Mouse (Mus musculus) intestine, embryonic 16.5 days (tissue): ENCODE data around the gene Dcp1a. TPM values are rescaled to one million over a fixed set of nuclear protein-coding genes. Genes with fewer than 3 reads are reported as not detected.

Experiments
- ATAC-seq: fragments of 200-750 bp; cut with Nextera tagmentation; 2 replicates; pipeline ENCODE4 v1.8.0; 2017; ENCODE audit warnings: moderate TSS enrichment, moderate library complexity
- H3K27ac ChIP-seq: fragments of 300-500 bp; sonication (generic); 2 replicates; pipeline ENCODE4 v1.5.1; 2014; ENCODE audit warnings: mild to moderate bottlenecking, low read length
- H3K27me3 ChIP-seq: fragments of 300-500 bp; sonication (generic); replicated peaks from 2 replicates; pipeline ENCODE4 v1.6.1; 2014; ENCODE audit warnings: low read length, control low read depth, mixed read lengths; ENCODE audit not compliant: control insufficient read depth, insufficient read depth
- H3K36me3 ChIP-seq: fragments of 300-500 bp; sonication (generic); 2 replicates; pipeline ENCODE4 v1.6.1; 2014; ENCODE audit warnings: low read length, control low read depth; ENCODE audit not compliant: control insufficient read depth, insufficient read depth
- H3K4me1 ChIP-seq: fragments of 300-500 bp; sonication (generic); 2 replicates; pipeline ENCODE4 v1.6.1; 2014; ENCODE audit warnings: low read length, control low read depth, mixed read lengths; ENCODE audit not compliant: control insufficient read depth, insufficient read depth
- H3K4me2 ChIP-seq: fragments of 300-500 bp; sonication (generic); 2 replicates; pipeline ENCODE4 v1.6.1; 2014; ENCODE audit warnings: low read depth, low read length, control low read depth
- H3K4me3 ChIP-seq: fragments of 300-500 bp; sonication (generic); 2 replicates; pipeline ENCODE4 v1.5.1; 2014; ENCODE audit warnings: mild to moderate bottlenecking, low read length
- H3K9ac ChIP-seq: fragments of 300-500 bp; sonication (generic); 2 replicates; pipeline ENCODE4 v1.6.1; 2014; ENCODE audit warnings: low read depth, low read length
- H3K9me3 ChIP-seq: fragments of 300-500 bp; sonication (generic); 2 replicates; pipeline ENCODE4 v1.6.1; 2016; ENCODE audit warnings: low read length, control low read depth; ENCODE audit not compliant: control insufficient read depth
- WGBS: fragments of 180-500 bp; shearing (Covaris S2); extraction: QIAGEN DNeasy Blood & Tissue Kit; methylation state at CpG from one replicate; pipeline ENCODE4 v1.1.7; 2014; 5-methylcytosine and 5-hydroxymethylcytosine counted together
- polyA plus RNA-seq: library from polyadenylated mRNA; unstranded; fragments of >200 nt; fragmentation: Nextera tagmentation; extraction: Ambion mirVana; gene quantifications from 2 replicates; pipeline ENCODE4 v1.2.1, GENCODE M21; 2015

The Dcp1a gene
- polyA plus RNA-seq, 1 experiment from 2014 or later, result 17.7 TPM

DNA sequence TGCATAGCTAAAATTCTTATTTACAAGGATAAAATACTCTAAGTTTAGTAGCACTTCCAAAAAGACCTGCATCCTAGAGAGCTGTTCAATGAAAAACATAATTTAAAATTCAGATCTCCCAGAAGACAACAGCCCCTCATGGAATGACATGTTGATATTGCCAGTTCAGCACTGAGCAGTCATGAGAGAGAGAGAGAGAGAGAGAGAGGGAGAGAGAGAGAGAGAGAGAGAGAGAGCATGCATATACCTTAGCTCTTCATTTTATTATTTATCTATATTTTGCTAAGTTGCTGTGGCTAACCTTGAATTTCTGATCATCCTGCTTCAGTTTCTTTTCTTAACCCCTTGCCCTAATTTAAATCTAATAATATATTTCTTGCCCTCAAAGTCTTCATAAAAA, 83.0 kb downstream of the Dcp1a start:
- Histone ChIP-seq H3K36me3 (peaks cover 30% of the 10 kb centered on the region), H3K27me3 (no peaks in the 10 kb centered on the region), H3K4me3 (no peak overlapping the region), H3K4me2 (no peak overlapping the region), H3K4me1 (peaks cover 19% of the 10 kb centered on the region), H3K27ac (no peak overlapping the region), H3K9ac (no peak overlapping the region), H3K9me3 (no peaks in the 10 kb centered on the region)
- no peak for ATAC-seq

DNA sequence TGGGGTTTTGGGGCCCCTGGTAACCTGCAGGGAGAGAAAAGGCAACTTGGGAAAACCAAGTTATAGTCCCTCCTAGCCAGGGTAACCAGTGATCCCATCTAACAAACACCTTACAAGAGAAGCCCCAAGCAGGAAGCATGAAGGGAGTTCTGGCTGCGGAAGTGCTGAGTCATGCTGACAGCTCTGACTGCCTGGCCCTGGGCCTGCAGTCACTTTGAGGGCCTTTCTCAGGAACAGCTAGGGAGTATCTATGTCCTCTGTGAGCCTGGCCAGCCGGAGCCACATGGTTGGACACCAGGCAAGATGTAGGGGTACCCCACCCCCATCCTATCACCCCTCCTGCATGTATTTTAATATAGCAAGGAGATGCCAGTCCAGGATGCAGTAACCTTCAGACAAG, 85.1 kb downstream of the Dcp1a start:
- Histone ChIP-seq H3K27me3 (no peaks in the 10 kb centered on the region), H3K4me3 (no peak overlapping the region), H3K36me3 (peaks cover 38% of the 10 kb centered on the region), H3K27ac (no peak overlapping the region), H3K4me1 (peaks cover 13% of the 10 kb centered on the region), H3K4me2 (no peak overlapping the region), H3K9me3 (no peaks in the 10 kb centered on the region), H3K9ac (no peak overlapping the region)
- 92% methylated on average over 2 of the region's 2 CpGs for WGBS
- no peak for ATAC-seq

DNA sequence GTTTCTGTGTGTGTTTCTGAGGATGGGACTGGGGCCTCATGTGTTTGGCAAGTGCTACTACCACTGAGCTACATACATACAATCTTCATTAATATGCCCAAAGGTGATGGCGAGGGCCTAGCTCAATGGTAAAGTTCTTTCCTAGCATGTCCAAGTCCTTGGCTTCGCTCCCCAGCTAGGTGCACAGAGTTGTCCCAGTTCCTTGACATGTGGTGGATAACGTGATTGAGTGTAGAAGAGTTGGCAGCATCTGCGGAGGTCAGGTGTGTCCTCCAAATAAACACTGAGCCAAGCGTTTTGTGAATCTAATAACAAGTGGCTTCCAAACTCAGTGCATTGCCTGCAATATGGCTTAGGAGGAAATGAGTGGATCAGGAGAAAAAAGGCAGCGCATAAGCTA, 87.0 kb downstream of the Dcp1a start:
- Histone ChIP-seq H3K9ac (no peak overlapping the region), H3K9me3 (no peaks in the 10 kb centered on the region), H3K4me3 (no peak overlapping the region), H3K4me2 (no peak overlapping the region), H3K27ac (no peak overlapping the region), H3K4me1 (peaks cover 3% of the 10 kb centered on the region; the same call in 1 of the 2 replicates), H3K27me3 (no peaks in the 10 kb centered on the region), H3K36me3 (peaks cover 36% of the 10 kb centered on the region)
- WGBS, result 87% methylated on average over 6 of the region's 6 CpGs
- no peak for ATAC-seq

DNA sequence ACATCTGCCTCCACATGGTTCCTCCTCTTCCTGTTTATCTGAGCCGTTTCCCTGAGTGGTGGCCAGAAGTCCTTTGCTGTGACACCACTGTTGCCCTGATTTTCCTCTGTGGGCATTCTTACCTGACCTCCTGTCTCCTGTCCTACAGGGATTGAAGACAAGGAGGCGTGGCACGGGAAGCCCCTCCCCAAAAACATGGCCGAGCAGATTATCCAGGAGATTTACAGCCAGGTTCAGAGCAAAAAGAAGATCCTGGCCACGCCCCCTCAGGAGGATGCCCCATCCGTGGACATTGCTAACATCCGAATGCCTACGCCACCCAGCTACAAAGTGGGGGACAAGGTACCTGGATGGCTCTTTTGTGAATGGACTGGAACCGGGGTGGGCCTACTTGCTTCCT, 88.7 kb downstream of the Dcp1a start:
- ATAC-seq, result no peak
- H3K4me3 ChIP-seq, result no peak overlapping the region
- no peak overlapping the region for H3K27ac ChIP-seq
- H3K27me3 ChIP-seq, result no peaks in the 10 kb centered on the region
- peaks cover 49% of the 10 kb centered on the region for H3K36me3 ChIP-seq
- H3K9me3 ChIP-seq, result no peaks in the 10 kb centered on the region
- H3K4me2 ChIP-seq, result no peak overlapping the region
- WGBS, result 84% methylated on average over 9 of the region's 9 CpGs
- H3K9ac ChIP-seq, result no peak overlapping the region
- H3K4me1 ChIP-seq, result no peaks in the 10 kb centered on the region

DNA sequence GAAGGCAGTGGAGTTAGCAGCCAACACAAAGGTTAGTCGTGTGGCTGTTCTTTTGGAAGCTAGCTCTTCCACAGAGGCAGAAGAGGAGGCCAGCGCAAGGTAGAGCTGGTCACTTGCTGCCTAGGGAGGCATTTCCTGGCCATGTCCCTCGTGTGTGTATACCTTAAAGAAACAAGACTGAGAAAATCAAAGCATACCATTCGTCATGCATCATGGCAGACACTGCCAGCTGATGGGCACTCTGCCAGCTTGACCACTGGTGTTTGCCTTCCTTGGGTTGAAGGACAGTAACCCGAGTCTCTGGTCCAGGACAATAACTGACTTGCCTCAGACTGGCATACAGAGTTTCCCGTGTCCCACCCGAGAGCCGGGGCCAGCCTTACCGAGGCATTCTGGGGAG, 91.0 kb downstream of the Dcp1a start:
- H3K4me1 ChIP-seq, result peaks cover 2% of the 10 kb centered on the region
- H3K4me3 ChIP-seq, result no peak overlapping the region
- no peaks in the 10 kb centered on the region for H3K27me3 ChIP-seq
- no peak for ATAC-seq
- H3K4me2 ChIP-seq, result no peak overlapping the region
- WGBS, result 80% methylated on average over 9 of the region's 9 CpGs
- H3K9ac ChIP-seq, result no peak overlapping the region
- H3K9me3 ChIP-seq, result no peaks in the 10 kb centered on the region
- H3K27ac ChIP-seq, result no peak overlapping the region
- peaks cover 51% of the 10 kb centered on the region for H3K36me3 ChIP-seq

DNA sequence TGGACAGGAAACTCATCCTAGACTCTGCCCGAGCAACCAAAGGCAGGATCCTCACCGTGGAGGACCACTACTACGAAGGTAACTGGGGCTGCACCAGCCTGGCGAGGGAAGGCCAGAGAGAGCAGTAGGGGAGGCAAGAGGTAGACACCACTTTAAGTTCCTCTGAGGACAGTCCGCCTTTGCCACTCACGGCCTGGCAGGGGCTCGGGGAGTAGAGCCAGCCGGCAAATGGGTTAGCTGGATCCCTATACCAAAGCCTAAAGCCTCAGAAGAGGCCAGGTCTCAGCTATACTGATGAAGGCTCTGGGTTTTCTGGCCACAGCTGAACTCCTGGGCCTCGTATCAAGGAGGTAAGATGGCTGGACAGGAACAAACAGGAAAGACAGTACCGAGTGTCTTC, 92.9 kb downstream of the Dcp1a start:
- H3K9me3 ChIP-seq, result no peaks in the 10 kb centered on the region
- H3K36me3 ChIP-seq, result peaks cover 48% of the 10 kb centered on the region

DNA sequence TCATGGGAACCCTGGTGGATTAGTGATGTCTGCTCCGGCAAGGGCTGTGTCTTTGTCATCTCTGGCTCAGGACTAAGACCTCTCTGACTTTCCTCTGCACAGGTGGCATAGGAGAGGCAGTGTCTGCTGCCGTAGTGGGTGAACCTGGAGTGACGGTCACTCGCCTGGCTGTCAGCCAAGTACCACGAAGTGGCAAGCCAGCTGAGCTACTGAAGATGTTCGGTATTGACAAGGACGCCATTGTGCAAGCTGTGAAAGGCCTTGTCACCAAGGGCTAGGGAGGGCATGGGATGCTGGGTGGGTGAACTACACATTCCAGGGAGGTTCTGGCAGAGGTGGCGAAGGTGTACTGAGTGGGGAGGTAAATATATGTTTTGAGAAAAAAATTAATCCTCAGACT, 93.9 kb downstream of the Dcp1a start:
- H3K9ac ChIP-seq, result no peak overlapping the region
- H3K4me3 ChIP-seq, result no peak overlapping the region
- H3K4me2 ChIP-seq, result no peak overlapping the region
- ATAC-seq, result no peak
- H3K4me1 ChIP-seq, result peaks cover 17% of the 10 kb centered on the region
- 58% methylated on average over 8 of the region's 8 CpGs for WGBS
- H3K36me3 ChIP-seq, result peaks cover 42% of the 10 kb centered on the region
- H3K27ac ChIP-seq, result no peak overlapping the region
- H3K27me3 ChIP-seq, result no peaks in the 10 kb centered on the region
- no peaks in the 10 kb centered on the region for H3K9me3 ChIP-seq

More for the DNA sequence above, 92.9 kb downstream of the Dcp1a start:
- H3K4me1 ChIP-seq, result peaks cover 11% of the 10 kb centered on the region
- no peak overlapping the region for H3K4me3 ChIP-seq
- H3K4me2 ChIP-seq, result no peak overlapping the region
- WGBS, result 86% methylated on average over 10 of the region's 10 CpGs
- no peaks in the 10 kb centered on the region for H3K27me3 ChIP-seq
- no peak overlapping the region for H3K9ac ChIP-seq
- H3K27ac ChIP-seq, result no peak overlapping the region
- ATAC-seq, result no peak

DNA sequence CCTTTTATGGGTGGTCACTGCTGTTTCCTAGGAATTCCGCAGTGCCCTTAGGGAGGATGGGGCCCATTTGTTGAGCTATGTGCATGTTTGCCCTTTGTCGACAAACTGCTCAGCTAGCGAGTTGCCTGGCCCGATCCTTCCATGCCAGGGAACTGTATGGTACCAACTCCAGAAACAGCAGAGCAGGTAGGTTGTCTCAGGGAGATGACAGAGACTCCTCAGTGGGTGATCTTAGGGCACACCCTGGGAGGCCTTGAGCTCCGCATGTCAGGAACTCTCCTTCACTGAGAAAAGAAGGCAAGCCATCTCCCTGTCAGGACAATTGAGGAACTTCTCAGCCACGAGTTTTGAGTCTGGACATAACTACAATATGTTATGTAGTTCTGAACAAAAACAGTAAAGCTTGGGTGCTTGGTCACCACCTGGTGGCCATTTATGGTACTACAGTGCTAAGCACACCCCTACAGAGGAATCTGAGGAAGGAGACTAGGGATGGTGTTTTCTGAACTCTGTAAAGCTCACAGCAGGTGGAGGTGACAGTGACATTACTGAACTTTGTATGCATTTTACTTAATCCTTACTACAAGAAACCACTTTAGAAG, 94.7 kb downstream of the Dcp1a start:
- H3K4me2 ChIP-seq, result no peak overlapping the region
- H3K27ac ChIP-seq, result 0 out of 2 replicates have a peak overlapping the region, but pooled peaks have one; percentile 20
- H3K9ac ChIP-seq, result no peak overlapping the region
- 61% methylated on average over 6 of the region's 6 CpGs for WGBS
- H3K36me3 ChIP-seq, result peaks cover 33% of the 10 kb centered on the region
- H3K9me3 ChIP-seq, result no peaks in the 10 kb centered on the region
- no peaks in the 10 kb centered on the region for H3K27me3 ChIP-seq
- peak; percentile 41; the same call in 1 of the 2 replicates for ATAC-seq
- peaks cover 17% of the 10 kb centered on the region for H3K4me1 ChIP-seq
- H3K4me3 ChIP-seq, result no peak overlapping the region

DNA sequence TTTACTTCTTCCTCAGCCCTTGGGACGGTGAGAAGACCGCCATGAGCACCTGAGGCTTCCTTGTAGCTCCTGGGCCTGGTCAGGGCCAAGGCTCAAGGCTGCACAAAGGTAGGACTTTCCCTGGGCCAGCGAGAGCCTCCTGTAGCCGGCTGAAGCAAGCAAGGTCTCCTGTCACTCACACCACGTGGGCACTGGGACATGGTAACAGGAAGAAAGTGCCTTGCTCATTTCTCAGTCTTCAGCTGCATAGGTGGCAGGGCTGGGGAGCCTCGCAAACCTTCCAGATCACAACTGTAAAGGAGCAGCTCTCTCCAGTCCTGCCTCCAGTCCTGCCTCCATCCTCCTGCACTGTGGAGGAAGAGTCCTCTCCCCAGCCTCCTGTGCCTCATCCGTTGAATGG, 96.5 kb downstream of the Dcp1a start:
- no peaks in the 10 kb centered on the region for H3K27me3 ChIP-seq
- peaks cover 21% of the 10 kb centered on the region for H3K36me3 ChIP-seq
- peak; percentile 28 for ATAC-seq
- 67% methylated on average over 7 of the region's 7 CpGs for WGBS
- no peaks in the 10 kb centered on the region for H3K9me3 ChIP-seq
- H3K4me1 ChIP-seq, result peaks cover 17% of the 10 kb centered on the region
- peak overlapping the region; percentile 33; the same call in 1 of the 2 replicates for H3K9ac ChIP-seq
- H3K4me3 ChIP-seq, result no peak overlapping the region
- no peak overlapping the region for H3K4me2 ChIP-seq
- H3K27ac ChIP-seq, result peak overlapping the region; percentile 14; the same call in 1 of the 2 replicates

DNA sequence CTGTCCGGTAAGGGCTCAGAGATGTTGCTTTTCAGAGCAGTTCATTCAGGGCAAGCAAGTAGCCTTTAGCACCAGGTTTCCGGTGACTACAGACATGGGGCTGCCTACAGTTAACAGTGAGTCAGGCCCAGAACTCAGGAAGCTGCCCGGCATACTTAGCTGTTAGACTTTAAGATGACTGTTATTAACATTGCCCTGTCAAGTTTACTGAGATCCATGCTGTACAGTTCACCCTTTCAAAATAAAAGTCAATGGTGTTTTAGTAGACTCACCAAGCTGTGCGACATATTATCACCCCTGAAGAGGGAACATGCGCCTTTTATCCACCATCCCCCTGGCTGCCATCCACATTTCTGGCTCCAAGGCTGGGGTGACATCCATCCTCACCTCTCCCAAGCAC, 96.9 kb downstream of the Dcp1a start:
- H3K9ac ChIP-seq, result 0 out of 2 replicates have a peak overlapping the region, but pooled peaks have one; percentile 33
- H3K4me1 ChIP-seq, result peaks cover 17% of the 10 kb centered on the region
- ATAC-seq, result peak; percentile 31; the same call in 1 of the 2 replicates
- H3K27ac ChIP-seq, result peak overlapping the region; percentile 14; the same call in 1 of the 2 replicates
- no peaks in the 10 kb centered on the region for H3K9me3 ChIP-seq
- H3K36me3 ChIP-seq, result peaks cover 21% of the 10 kb centered on the region; the same call in 1 of the 2 replicates
- WGBS, result 47% methylated on average over 5 of the region's 5 CpGs
- no peaks in the 10 kb centered on the region for H3K27me3 ChIP-seq
- H3K4me2 ChIP-seq, result no peak overlapping the region
- no peak overlapping the region for H3K4me3 ChIP-seq
